15 mouse cellular contexts compared by ENCODE assay signal in the genomic region with DNA sequence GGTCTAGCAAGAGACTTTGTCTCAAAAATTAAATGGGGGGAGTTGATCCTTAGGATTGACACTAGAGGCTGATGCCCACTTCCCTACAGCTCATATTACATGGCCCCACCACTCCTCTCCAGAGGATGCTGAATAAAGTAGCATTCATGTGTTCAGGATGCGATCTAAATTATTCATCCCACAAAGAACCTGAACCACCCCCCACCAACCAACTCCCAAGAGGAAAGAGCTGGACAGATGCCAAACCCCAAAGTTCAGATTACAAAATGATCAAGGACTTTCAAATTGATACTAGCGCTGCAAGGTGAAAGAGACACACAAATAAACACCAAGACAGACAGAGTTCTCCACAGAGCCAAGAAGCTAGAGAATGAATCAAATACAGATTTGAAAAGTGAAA. TPM values are rescaled to one million over a fixed set of nuclear protein-coding genes. Genes with fewer than 3 reads are reported as not detected.
A peak's percentile ranks its signal among the peaks of the same experiment; 100 is the strongest.
DNase-seq lines count a peak whose midpoint lies in the region; ATAC-seq and TF ChIP-seq lines count a peak whose summit lies in the region.
"Had no signal": no experiment of that assay in that cellular context is flagged by ENCODE, and none has a peak within 500 bp of the region (broad histone marks: within the 10 kb centered on the region; RNA-seq: fewer than 3 reads in every experiment).

No protein-coding gene starts in this region.

- no peak for TF ChIP-seq CTCF in liver, adult 2 months (IDR thresholded peaks at IDR 0.05; ENCODE audit: low read depth, low read length)

- H3K79me2 ChIP-seq in liver, adult 2 months (ENCODE audit: control insufficient read depth, insufficient read depth, low read length): no peaks in the 10 kb centered on the region

- WGBS in liver, adult 2 months: 21% methylated on average over 2 of the region's 2 CpGs
- 76% methylated on average over 2 of the region's 2 CpGs for WGBS in liver, embryonic 11.5 days
- WGBS in embryonic facial prominence, embryonic 13.5 days: 25% methylated on average over 2 of the region's 2 CpGs

- H3K4me3 ChIP-seq in liver, adult 2 months (ENCODE audit: insufficient read depth, low read depth, low read length): no peak overlapping the region
- no peak overlapping the region for H3K4me3 ChIP-seq in liver, embryonic 11.5 days (ENCODE audit: low read depth, low read length)
- no peak overlapping the region for H3K4me3 ChIP-seq in embryonic facial prominence, embryonic 13.5 days
- H3K4me3 ChIP-seq: forebrain, embryonic 13.5 days; heart, embryonic 13.5 days; liver, embryonic 13.5 days had no signal

- DNase-seq in adrenal gland, postnatal 14 days: peak; percentile 56
- DNase-seq in adrenal gland, postnatal 4 days (ENCODE audit: low spot score in 2 of 2): no peak
- DNase-seq in liver, adult 2 months (ENCODE audit: extremely low read depth, low read depth, low spot score): peak; percentile 90
- DNase-seq in liver, embryonic 11.5 days (ENCODE audit: low spot score): no peak
- peak; percentile 58 for DNase-seq in 3T3-L1 (ENCODE audit: low read depth, low spot score)
- DNase-seq in layer of hippocampus, postnatal 25 days (ENCODE audit: extremely low spot score in 1 of 2, low spot score in 1 of 2): no peak
- no peak for DNase-seq in natural killer cell, adult 2 months (ENCODE audit: low spot score in 2 of 2)
- DNase-seq: B cell, adult 2 months; liver, embryonic 13.5 days; right cerebral cortex, adult 18-20 months; thymus, adult 18-20 months had no signal

- no peaks in the 10 kb centered on the region for H3K9me3 ChIP-seq in liver, embryonic 11.5 days (ENCODE audit: control insufficient read depth, low read length)
- no peaks in the 10 kb centered on the region for H3K9me3 ChIP-seq in embryonic facial prominence, embryonic 13.5 days
- H3K9me3 ChIP-seq: forebrain, embryonic 13.5 days; heart, embryonic 13.5 days; liver, embryonic 13.5 days had no signal

- H3K4me1 ChIP-seq in liver, adult 2 months (ENCODE audit: control insufficient read depth, insufficient read depth, low read length): peaks cover 58% of the 10 kb centered on the region
- peaks cover 4% of the 10 kb centered on the region; the same call in 1 of the 2 replicates for H3K4me1 ChIP-seq in liver, embryonic 11.5 days (replicated peaks; ENCODE audit: control insufficient read depth, insufficient read depth, low read length)
- peaks cover 8% of the 10 kb centered on the region for H3K4me1 ChIP-seq in embryonic facial prominence, embryonic 13.5 days
- H3K4me1 ChIP-seq: heart, embryonic 13.5 days had no signal

- peaks cover 73% of the 10 kb centered on the region for H3K36me3 ChIP-seq in liver, adult 2 months (ENCODE audit: control insufficient read depth, insufficient read depth, low read length)
- H3K36me3 ChIP-seq in liver, embryonic 11.5 days (ENCODE audit: control insufficient read depth, insufficient read depth, low read length): no peaks in the 10 kb centered on the region
- peaks cover 4% of the 10 kb centered on the region; the same call in 1 of the 2 replicates for H3K36me3 ChIP-seq in embryonic facial prominence, embryonic 13.5 days

- no peak for ATAC-seq in liver, embryonic 11.5 days (replicated peaks; ENCODE audit: low FRiP score)
- no peak for ATAC-seq in embryonic facial prominence, embryonic 13.5 days (ENCODE audit: insufficient number of reproducible peaks, insufficient read depth, low FRiP score, low TSS enrichment, low read depth)
- ATAC-seq: forebrain, embryonic 13.5 days; hindbrain, embryonic 16.5 days had no signal

- H3K4me2 ChIP-seq in liver, embryonic 11.5 days: no peak overlapping the region
- no peak overlapping the region for H3K4me2 ChIP-seq in embryonic facial prominence, embryonic 13.5 days
- H3K4me2 ChIP-seq: forebrain, embryonic 13.5 days; heart, embryonic 13.5 days; liver, embryonic 13.5 days had no signal

- no peak for TF ChIP-seq POLR2A in liver, adult 2 months (IDR thresholded peaks at IDR 0.05; ENCODE audit: extremely low read depth, insufficient read depth, low read length)

- 0 out of 2 replicates have a peak overlapping the region, but pooled peaks have one; percentile 14 for H3K9ac ChIP-seq in liver, adult 2 months (ENCODE audit: low read depth, low read length)
- H3K9ac ChIP-seq in liver, embryonic 11.5 days (ENCODE audit: low read depth, low read length): no peak overlapping the region
- no peak overlapping the region for H3K9ac ChIP-seq in embryonic facial prominence, embryonic 13.5 days
- H3K9ac ChIP-seq: forebrain, embryonic 13.5 days; heart, embryonic 13.5 days; liver, embryonic 13.5 days had no signal

- peak overlapping the region; percentile 93 for H3K27ac ChIP-seq in liver, adult 2 months (replicated peaks; ENCODE audit: insufficient read depth, low read depth, low read length)
- H3K27ac ChIP-seq in liver, embryonic 11.5 days (ENCODE audit: low read depth, low read length): no peak overlapping the region
- H3K27ac ChIP-seq in embryonic facial prominence, embryonic 13.5 days: 0 out of 2 replicates have a peak overlapping the region, but pooled peaks have one; percentile 28
- H3K27ac ChIP-seq: forebrain, embryonic 13.5 days; heart, embryonic 13.5 days; liver, embryonic 13.5 days had no signal

- H3K27me3 ChIP-seq in liver, adult 2 months (ENCODE audit: control insufficient read depth, insufficient read depth, low read length): no peaks in the 10 kb centered on the region
- H3K27me3 ChIP-seq in liver, embryonic 11.5 days (replicated peaks; ENCODE audit: control insufficient read depth, insufficient read depth, low read length): no peaks in the 10 kb centered on the region
- no peaks in the 10 kb centered on the region for H3K27me3 ChIP-seq in embryonic facial prominence, embryonic 13.5 days
- H3K27me3 ChIP-seq: forebrain, embryonic 13.5 days; heart, embryonic 13.5 days; liver, embryonic 13.5 days had no signal

RNA-seq across cellular contexts. Expression of gene Podn, which starts 16.5 kb away (rescaled TPM):
- total RNA-seq in adrenal gland, postnatal 14 days (2021): 8.1 and 8.2 TPM in 2 replicates
- 1 to 10 TPM; 6.2 to 8.5 TPM for total RNA-seq in adrenal gland, postnatal 4 days (2021)
- 1.9 and 2.7 TPM in 2 replicates for total RNA-seq in liver, adult 2 months (2014; rRNA removed)
- 2.9 and 3.8 TPM in 2 replicates for polyA plus RNA-seq in liver, adult 2 months (2012; rRNA removed)
- polyA plus RNA-seq in liver, embryonic 11.5 days (2014; fragmentation: Nextera tagmentation; extraction: Ambion mirVana): 0.40 and 0.92 TPM in 2 replicates
- polyA plus RNA-seq in embryonic facial prominence, embryonic 13.5 days (2015; fragmentation: Nextera tagmentation; extraction: Ambion mirVana): 0.90 and 1.4 TPM in 2 replicates
- total RNA-seq in layer of hippocampus, postnatal 25 days (2021): 10 to 100 TPM in 1 of 2 experiments, 1 to 10 TPM in 1; 7.8 to 10.0 TPM

Comparison
In these comparisons a context has a peak if more than half of its experiments do, and no peak if none do; other contexts are left out.
1. DNase-seq: peak in adrenal gland, postnatal 14 days (single experiment), liver, adult 2 months (single experiment) and 3T3-L1 (single experiment); none in adrenal gland, postnatal 4 days (0 of 2), liver, embryonic 11.5 days (single experiment), layer of hippocampus, postnatal 25 days (0 of 2) and natural killer cell, adult 2 months (0 of 2).